Mouse (Mus musculus) brain, embryonic 14.5 days (tissue): ENCODE data around the gene Olfr368.

Source experiments
- CTCF ChIP-seq: fragments of 200-500 bp; IDR thresholded peaks from 2 replicates; pipeline ENCODE4 v1.5.1; 2012; ENCODE audit warnings: inconsistent platforms, mild to moderate bottlenecking, moderate library complexity, borderline replicate concordance; ENCODE audit not compliant: insufficient read depth, insufficient read length; ENCODE audit errors: extremely low read depth
- POLR2A ChIP-seq: fragments of 200-500 bp; IDR thresholded peaks from 2 replicates; pipeline ENCODE4 v1.6.1; 2012; ENCODE audit warnings: mild to moderate bottlenecking, inconsistent platforms, borderline replicate concordance; ENCODE audit not compliant: poor library complexity, insufficient read depth, insufficient read length, severe bottlenecking; ENCODE audit errors: extremely low read depth

- no peak for TF ChIP-seq CTCF
- TF ChIP-seq POLR2A = no peak
These were observed 25.4 kb downstream of the Olfr368 start for GRCm38 (mm10) chr2:37351671-37352070.
